Mouse (Mus musculus) CD8-positive naive resting alpha-beta T cell, adult 2 months (primary cell): ENCODE data around the gene Gm47283.
A peak's percentile ranks its signal among the peaks of the same experiment; 100 is the strongest.
"Not testable (repeated sequence)": the region's sequence is repeated elsewhere in the genome, so short reads cannot be mapped to it uniquely, and the experiment has no call there.

Experiments used
- DNase-seq, 2 experiments: peaks; one replicate each; pipeline ENCODE4 v3.0.0; 2022; ENCODE audit warnings: low read depth in 2 of 2, low spot score in 2 of 2

Gene Gm47283

GRCm38 (mm10) chrY:90784438-90784837 is at the start of gene Gm47283:
Gene Gm47283, plus strand, starts transcription at chrY:90784738.
- not testable (repeated sequence) for DNase-seq

GRCm38 (mm10) chrY:90735181-90735895 is 49.2 kb upstream of the Gm47283 start:
- DNase-seq = not testable (repeated sequence)

- not testable (repeated sequence) for DNase-seq
Measured at GRCm38 (mm10) chrY:90736217-90737000, 48.1 kb upstream of the Gm47283 start.

GRCm38 (mm10) chrY:90737606-90738430 is 46.7 kb upstream of the Gm47283 start:
- DNase-seq = no peak

- peak in 1 of 2 experiments; percentile 2 for DNase-seq
Measured at GRCm38 (mm10) chrY:90738431-90738680, 46.2 kb upstream of the Gm47283 start.

- DNase-seq = peak; percentile 5 to 16
Measured at GRCm38 (mm10) chrY:90738841-90739530, 45.6 kb upstream of the Gm47283 start.

DNA sequence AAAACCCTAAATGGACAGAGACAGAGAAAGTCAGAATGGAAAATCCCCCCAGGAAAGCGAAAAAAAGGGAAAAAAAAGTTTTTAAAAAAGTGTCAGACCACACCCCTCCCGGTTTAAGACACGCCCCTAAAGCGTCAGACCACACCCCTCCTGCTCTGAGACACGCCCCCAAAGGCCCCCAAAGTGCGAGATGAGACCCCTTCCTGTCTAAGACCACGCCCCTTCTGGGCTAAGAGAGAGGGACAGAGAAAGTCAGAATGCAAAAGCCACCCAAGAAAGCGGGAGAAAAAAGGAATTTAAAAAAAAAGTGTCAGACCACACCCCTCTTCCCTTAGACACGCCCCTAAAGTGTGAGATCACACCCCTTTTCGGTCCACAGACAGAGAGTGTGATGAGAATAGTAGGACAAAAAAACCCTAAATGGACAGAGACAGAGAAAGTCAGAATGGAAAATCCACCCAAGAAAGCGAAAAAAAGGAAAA is 45.0 kb upstream of the Gm47283 start:
- DNase-seq = peak; percentile 37 to 49

- peak; percentile 30 to 59 for DNase-seq
Measured at GRCm38 (mm10) chrY:90740013-90740561, 44.5 kb upstream of the Gm47283 start.

DNA sequence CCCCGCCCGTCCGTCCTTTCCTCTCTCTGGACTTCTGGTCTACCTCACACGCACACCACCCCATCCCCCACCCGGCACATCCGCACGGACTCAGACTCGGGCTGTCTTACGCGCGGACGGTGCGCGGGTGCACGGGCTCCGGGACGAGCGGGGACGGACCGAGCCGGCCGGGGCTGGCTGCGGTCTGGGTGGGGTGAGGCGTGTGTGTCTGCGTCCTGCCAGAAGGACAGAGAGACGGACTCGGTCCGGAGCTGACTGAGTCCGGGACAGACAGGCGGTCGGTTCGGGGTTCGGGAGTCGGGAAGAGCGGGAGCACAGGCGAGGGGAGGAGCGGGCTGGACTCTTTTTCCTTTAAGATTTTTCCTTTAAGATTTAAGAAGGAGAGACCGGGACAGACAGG is 43.5 kb upstream of the Gm47283 start:
- DNase-seq = peak; percentile 9 to 61

GRCm38 (mm10) chrY:90741452-90742260 is 42.9 kb upstream of the Gm47283 start:
- DNase-seq = peak; percentile 37 to 50

- peak; percentile 6 to 16 for DNase-seq
Measured at GRCm38 (mm10) chrY:90742261-90743052, 42.1 kb upstream of the Gm47283 start.

- peak; percentile 5 to 18 for DNase-seq
Measured at GRCm38 (mm10) chrY:90743053-90743810, 41.3 kb upstream of the Gm47283 start.

DNA sequence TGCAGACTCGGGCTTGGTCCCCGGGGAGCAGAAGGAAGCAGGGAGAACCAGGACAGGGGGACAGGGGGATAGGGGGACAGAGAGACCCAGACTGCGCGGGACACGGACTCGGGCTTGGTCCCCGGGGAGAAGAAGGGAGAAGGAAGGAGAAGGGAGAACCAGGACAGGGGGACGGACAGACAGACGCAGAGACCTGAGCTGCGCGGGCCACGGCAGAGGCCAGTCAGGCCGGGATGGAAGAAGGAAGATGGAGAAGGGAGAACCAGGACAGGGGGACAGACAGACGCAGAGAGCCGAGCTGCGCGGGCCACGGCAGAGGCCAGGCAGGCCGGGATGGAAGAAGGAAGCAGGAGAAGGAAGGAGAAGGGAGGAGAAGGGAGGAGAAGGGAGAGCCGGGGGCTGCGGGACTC is 40.7 kb upstream of the Gm47283 start:
- peak in 1 of 2 experiments; percentile 1 for DNase-seq

DNA sequence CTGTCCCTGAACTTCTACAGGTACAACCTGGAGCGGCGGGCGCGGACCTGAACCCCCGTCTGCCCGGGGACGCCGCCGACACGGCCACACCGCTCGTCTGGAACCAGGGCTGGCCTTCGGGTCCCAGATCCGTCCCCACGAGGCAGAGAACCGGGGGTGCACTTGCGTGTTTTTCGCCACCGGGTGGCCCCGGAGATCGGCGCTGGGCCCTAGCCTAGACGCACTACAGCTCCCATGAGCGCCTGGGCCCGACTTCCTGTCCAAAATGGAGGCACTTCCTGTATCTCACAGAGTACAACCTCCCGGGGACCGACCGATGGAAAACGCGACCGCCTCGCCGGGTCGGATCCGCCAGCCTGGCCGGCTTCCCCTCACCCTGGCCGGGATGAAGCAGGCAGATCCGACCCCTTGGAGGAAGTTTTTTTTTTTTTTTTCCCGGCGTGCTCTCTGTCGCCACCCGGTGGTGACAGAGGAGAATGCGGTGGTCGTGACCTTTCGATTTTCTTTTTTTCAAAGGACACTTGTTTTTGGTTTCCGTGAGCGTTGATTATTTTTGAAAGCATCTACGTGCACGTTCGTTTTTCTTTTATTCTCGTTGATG is 40.1 kb upstream of the Gm47283 start:
- peak; percentile 98 for DNase-seq

GRCm38 (mm10) chrY:90745256-90745655 is 39.3 kb upstream of the Gm47283 start:
- not testable (repeated sequence) for DNase-seq

- DNase-seq = not testable (repeated sequence)
Measured at GRCm38 (mm10) chrY:90754721-90755120, 29.8 kb upstream of the Gm47283 start, which contains the start of gene Gm21860. Gene Gm21860, minus strand, starts transcription at chrY:90754821.

DNA sequence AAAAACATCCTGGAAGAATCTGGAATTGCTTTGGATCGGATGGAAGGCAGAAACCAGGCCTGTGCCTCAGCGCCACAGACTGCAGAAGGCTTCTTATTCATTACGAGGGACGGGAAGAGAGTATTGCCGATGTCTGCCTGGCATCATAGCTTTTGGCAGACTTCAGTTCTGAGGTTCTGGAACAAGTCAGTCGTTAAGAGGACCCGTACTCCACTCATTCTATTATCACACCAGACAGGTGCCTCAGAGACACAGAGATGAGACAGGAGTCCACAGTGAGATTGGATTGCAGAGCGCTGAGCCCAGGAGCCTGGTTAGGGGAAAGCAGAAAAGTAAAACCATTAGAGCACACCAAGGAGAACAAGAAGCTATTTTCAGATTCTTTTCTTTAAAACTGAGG is 54.5 kb downstream of the Gm47283 start, which contains the start of gene Gm21748:
Gene Gm21748 (minus strand): TSS at position 101 of the 400 bp plus-strand sequence.
- DNase-seq = not testable (repeated sequence)
